Mouse (Mus musculus): ENCODE measurements around the gene Vgll4. TPM values are rescaled to one million over a fixed set of nuclear protein-coding genes. Genes with fewer than 3 reads are reported as not detected.

The Vgll4 gene
- total and polyA plus RNA-seq, 2 experiments from 2014 or later: 49.4 to 85.4 TPM

GRCm38 (mm10) chr6:114866619-114867018, 103.2 kb downstream of the Vgll4 start:
- Histone ChIP-seq H3K27me3 (ENCODE audit: insufficient read depth, low read length) (no peaks in the 10 kb centered on the region), H3K9ac (replicated peaks; ENCODE audit: low read length) (no peak overlapping the region), H3K4me2 (ENCODE audit: low read depth, low read length) (no peak overlapping the region), H3K9me3 (ENCODE audit: low read length) (no peaks in the 10 kb centered on the region), H3K27ac (no peak overlapping the region), H3K4me1 (ENCODE audit: insufficient read depth, low read length) (peaks cover 21% of the 10 kb centered on the region), H3K4me3 (ENCODE audit: low read length) (no peak overlapping the region), H3K36me3 (ENCODE audit: insufficient read depth, low read length) (peaks cover 11% of the 10 kb centered on the region; the same call in 1 of the 2 replicates)
- TF ChIP-seq CTCF (IDR thresholded peaks at IDR 0.05; ENCODE audit: low read depth): no peak
- DNase-seq (ENCODE audit: low spot score) (no peak), ATAC-seq (no peak)
- 88% methylated on average over 4 of the region's 4 CpGs for WGBS

GRCm38 (mm10) chr6:114866078-114866477, 103.7 kb downstream of the Vgll4 start:
- DNase-seq (ENCODE audit: low spot score): no peak
- no peak overlapping the region for H3K9ac ChIP-seq (replicated peaks; ENCODE audit: low read length)
- ATAC-seq: no peak
- peaks cover 25% of the 10 kb centered on the region for H3K4me1 ChIP-seq (ENCODE audit: insufficient read depth, low read length)
- no peaks in the 10 kb centered on the region for H3K9me3 ChIP-seq (ENCODE audit: low read length)
- no peaks in the 10 kb centered on the region for H3K27me3 ChIP-seq (ENCODE audit: insufficient read depth, low read length)
- WGBS: 73% methylated on average over 3 of the region's 3 CpGs
- no peak overlapping the region for H3K4me3 ChIP-seq (ENCODE audit: low read length)
- no peak for TF ChIP-seq CTCF (IDR thresholded peaks at IDR 0.05; ENCODE audit: low read depth)
- no peak overlapping the region for H3K27ac ChIP-seq
- no peak overlapping the region for H3K4me2 ChIP-seq (ENCODE audit: low read depth, low read length)
- peaks cover 13% of the 10 kb centered on the region; the same call in 1 of the 2 replicates for H3K36me3 ChIP-seq (ENCODE audit: insufficient read depth, low read length)

GRCm38 (mm10) chr6:114864421-114864820, 105.4 kb downstream of the Vgll4 start:
- H3K4me3 ChIP-seq (ENCODE audit: low read length): no peak overlapping the region
- H3K36me3 ChIP-seq (ENCODE audit: insufficient read depth, low read length): peaks cover 19% of the 10 kb centered on the region; the same call in 1 of the 2 replicates
- H3K4me1 ChIP-seq (ENCODE audit: insufficient read depth, low read length): peaks cover 15% of the 10 kb centered on the region
- no peaks in the 10 kb centered on the region for H3K9me3 ChIP-seq (ENCODE audit: low read length)
- no peaks in the 10 kb centered on the region for H3K27me3 ChIP-seq (ENCODE audit: insufficient read depth, low read length)
- no peak overlapping the region for H3K27ac ChIP-seq
- H3K9ac ChIP-seq (replicated peaks; ENCODE audit: low read length): no peak overlapping the region
- DNase-seq (ENCODE audit: low spot score): no peak
- 64% methylated on average over 8 of the region's 8 CpGs for WGBS
- no peak for ATAC-seq
- H3K4me2 ChIP-seq (ENCODE audit: low read depth, low read length): no peak overlapping the region
- no peak for TF ChIP-seq CTCF (IDR thresholded peaks at IDR 0.05; ENCODE audit: low read depth)

- DNase-seq (ENCODE audit: low spot score) (no peak), ATAC-seq (no peak)
- Histone ChIP-seq H3K4me1 (ENCODE audit: insufficient read depth, low read length) (peaks cover 13% of the 10 kb centered on the region; the same call in 1 of the 2 replicates), H3K9me3 (ENCODE audit: low read length) (no peaks in the 10 kb centered on the region), H3K27me3 (ENCODE audit: insufficient read depth, low read length) (no peaks in the 10 kb centered on the region), H3K27ac (no peak overlapping the region), H3K36me3 (ENCODE audit: insufficient read depth, low read length) (peaks cover 19% of the 10 kb centered on the region; the same call in 1 of the 2 replicates), H3K4me2 (ENCODE audit: low read depth, low read length) (no peak overlapping the region), H3K4me3 (ENCODE audit: low read length) (no peak overlapping the region), H3K9ac (replicated peaks; ENCODE audit: low read length) (no peak overlapping the region)
- TF ChIP-seq CTCF (IDR thresholded peaks at IDR 0.05; ENCODE audit: low read depth): no peak
- WGBS: 73% methylated on average over 5 of the region's 5 CpGs
These were observed 106.3 kb downstream of the Vgll4 start for GRCm38 (mm10) chr6:114863501-114863900.

GRCm38 (mm10) chr6:114862046-114862445, 107.7 kb downstream of the Vgll4 start:
- H3K27me3 ChIP-seq (ENCODE audit: insufficient read depth, low read length): no peaks in the 10 kb centered on the region
- no peak for ATAC-seq
- no peaks in the 10 kb centered on the region for H3K9me3 ChIP-seq (ENCODE audit: low read length)
- H3K4me2 ChIP-seq (ENCODE audit: low read depth, low read length): no peak overlapping the region
- TF ChIP-seq CTCF (IDR thresholded peaks at IDR 0.05; ENCODE audit: low read depth): no peak
- H3K27ac ChIP-seq: no peak overlapping the region; the same call in 1 of the 2 replicates
- H3K4me1 ChIP-seq (ENCODE audit: insufficient read depth, low read length): peaks cover 13% of the 10 kb centered on the region; the same call in 1 of the 2 replicates
- H3K9ac ChIP-seq (replicated peaks; ENCODE audit: low read length): no peak overlapping the region
- no peak for DNase-seq (ENCODE audit: low spot score)
- H3K4me3 ChIP-seq (ENCODE audit: low read length): no peak overlapping the region
- WGBS: 49% methylated on average over 9 of the region's 9 CpGs
- H3K36me3 ChIP-seq (ENCODE audit: insufficient read depth, low read length): peaks cover 19% of the 10 kb centered on the region; the same call in 1 of the 2 replicates

GRCm38 (mm10) chr6:114861591-114861990, 108.2 kb downstream of the Vgll4 start:
- no peaks in the 10 kb centered on the region for H3K9me3 ChIP-seq (ENCODE audit: low read length)
- no peak overlapping the region for H3K4me3 ChIP-seq (ENCODE audit: low read length)
- H3K27ac ChIP-seq: peak overlapping the region; percentile 56; the same call in 1 of the 2 replicates
- H3K4me1 ChIP-seq (ENCODE audit: insufficient read depth, low read length): peaks cover 10% of the 10 kb centered on the region; the same call in 1 of the 2 replicates
- H3K4me2 ChIP-seq (ENCODE audit: low read depth, low read length): no peak overlapping the region
- TF ChIP-seq CTCF (IDR thresholded peaks at IDR 0.05; ENCODE audit: low read depth): no peak
- H3K36me3 ChIP-seq (ENCODE audit: insufficient read depth, low read length): peaks cover 19% of the 10 kb centered on the region; the same call in 1 of the 2 replicates
- no peaks in the 10 kb centered on the region for H3K27me3 ChIP-seq (ENCODE audit: insufficient read depth, low read length)
- ATAC-seq: no peak
- peak overlapping the region; percentile 9; the same call in 1 of the 2 replicates for H3K9ac ChIP-seq (replicated peaks; ENCODE audit: low read length)
- DNase-seq (ENCODE audit: low spot score): no peak
- 34% methylated on average over 9 of the region's 9 CpGs for WGBS

Measured in hindbrain, postnatal 0 days (tissue).